Mouse (Mus musculus) forebrain, embryonic 12.5 days (tissue): ENCODE results near the gene Crls1. TPM values are rescaled to one million over a fixed set of nuclear protein-coding genes. Genes with fewer than 3 reads are reported as not detected.

Experiments used
- ATAC-seq: fragments of 200-750 bp; cut with Nextera tagmentation; 2 replicates; pipeline ENCODE4 v1.8.0; 2017; ENCODE audit warnings: moderate TSS enrichment; ENCODE audit not compliant: low FRiP score
- H3K27ac ChIP-seq: fragments of 300-500 bp; sonication (generic); 2 replicates; pipeline ENCODE4 v1.5.1; 2016; ENCODE audit warnings: mild to moderate bottlenecking
- H3K27me3 ChIP-seq: fragments of 300-500 bp; sonication (generic); 2 replicates; pipeline ENCODE4 v1.6.1; 2016; ENCODE audit warnings: mild to moderate bottlenecking
- H3K36me3 ChIP-seq: fragments of 300-500 bp; sonication (generic); replicated peaks from 2 replicates; pipeline ENCODE4 v1.6.1; 2016; ENCODE audit warnings: mild to moderate bottlenecking
- H3K4me1 ChIP-seq: fragments of 300-500 bp; sonication (generic); 2 replicates; pipeline ENCODE4 v1.6.1; 2016
- H3K4me2 ChIP-seq: fragments of 300-500 bp; sonication (generic); 2 replicates; pipeline ENCODE4 v1.6.1; 2016; ENCODE audit warnings: mild to moderate bottlenecking, moderate library complexity
- H3K4me3 ChIP-seq: fragments of 300-500 bp; sonication (generic); replicated peaks from 2 replicates; pipeline ENCODE4 v1.5.1; 2016; ENCODE audit warnings: mild to moderate bottlenecking
- H3K9ac ChIP-seq: fragments of 300-500 bp; sonication (generic); 2 replicates; pipeline ENCODE4 v1.6.1; 2016; ENCODE audit warnings: mild to moderate bottlenecking
- H3K9me3 ChIP-seq: fragments of 300-500 bp; sonication (generic); 2 replicates; pipeline ENCODE4 v1.6.1; 2016
- WGBS: fragments of 180-500 bp; shearing (Covaris S2); methylation state at CpG from one replicate; pipeline ENCODE4 v1.1.7; 2016; 5-methylcytosine and 5-hydroxymethylcytosine counted together
- polyA plus RNA-seq: library from polyadenylated mRNA; unstranded; fragments of >200 nt; fragmentation: Nextera tagmentation; extraction: Ambion mirVana; gene quantifications from 2 replicates; pipeline ENCODE4 v1.2.1, GENCODE M21; 2016

Crls1 gene
- polyA plus RNA-seq, 1 experiment from 2014 or later: 25.7 TPM

- no peak overlapping the region for H3K27ac ChIP-seq
- no peaks in the 10 kb centered on the region for H3K9me3 ChIP-seq
- no peaks in the 10 kb centered on the region for H3K36me3 ChIP-seq
- no peak for ATAC-seq
- H3K27me3 ChIP-seq: peaks cover 10% of the 10 kb centered on the region; the same call in 1 of the 2 replicates
- no peaks in the 10 kb centered on the region for H3K4me1 ChIP-seq
- no peak overlapping the region for H3K9ac ChIP-seq
- no peak overlapping the region for H3K4me2 ChIP-seq
- H3K4me3 ChIP-seq: no peak overlapping the region
- 80% methylated on average over 1 of the region's 1 CpGs for WGBS
Observed at GRCm38 (mm10) chr2:132900596-132900995, 54.1 kb downstream of the Crls1 start.

DNA sequence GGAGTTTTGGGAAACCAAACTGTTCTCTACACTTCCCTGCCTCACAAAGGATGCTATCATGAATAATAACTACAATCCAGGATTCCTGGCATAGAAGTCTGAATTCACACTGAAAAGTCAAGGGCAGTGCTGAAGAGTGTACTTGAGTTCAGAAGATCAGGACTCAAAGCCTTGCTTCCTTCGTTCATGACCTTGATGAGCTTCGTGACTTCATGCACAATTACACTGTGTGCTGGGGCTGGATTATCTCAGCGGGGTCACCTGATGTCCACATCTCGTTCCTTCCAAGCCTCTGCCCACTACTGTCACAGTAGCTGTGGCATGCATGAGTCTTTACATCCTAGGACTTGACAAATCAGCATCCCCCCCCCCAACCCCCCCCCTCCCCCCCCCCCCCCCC lies 55.2 kb downstream of the Crls1 start:
- no peaks in the 10 kb centered on the region for H3K9me3 ChIP-seq
- 66% methylated on average over 4 of the region's 4 CpGs for WGBS
- H3K9ac ChIP-seq: no peak overlapping the region
- no peak for ATAC-seq
- H3K4me3 ChIP-seq: no peak overlapping the region
- no peak overlapping the region for H3K4me2 ChIP-seq
- no peaks in the 10 kb centered on the region for H3K4me1 ChIP-seq
- H3K27ac ChIP-seq: no peak overlapping the region
- peaks cover 10% of the 10 kb centered on the region; the same call in 1 of the 2 replicates for H3K27me3 ChIP-seq
- no peaks in the 10 kb centered on the region for H3K36me3 ChIP-seq

- Histone ChIP-seq H3K9ac (no peak overlapping the region), H3K4me2 (no peak overlapping the region), H3K36me3 (no peaks in the 10 kb centered on the region), H3K27ac (no peak overlapping the region), H3K27me3 (peaks cover 10% of the 10 kb centered on the region; the same call in 1 of the 2 replicates), H3K4me1 (no peaks in the 10 kb centered on the region), H3K4me3 (no peak overlapping the region), H3K9me3 (no peaks in the 10 kb centered on the region)
- ATAC-seq: no peak
- 82% methylated on average over 3 of the region's 4 CpGs for WGBS
Observed at GRCm38 (mm10) chr2:132902056-132902455, 55.6 kb downstream of the Crls1 start.

DNA sequence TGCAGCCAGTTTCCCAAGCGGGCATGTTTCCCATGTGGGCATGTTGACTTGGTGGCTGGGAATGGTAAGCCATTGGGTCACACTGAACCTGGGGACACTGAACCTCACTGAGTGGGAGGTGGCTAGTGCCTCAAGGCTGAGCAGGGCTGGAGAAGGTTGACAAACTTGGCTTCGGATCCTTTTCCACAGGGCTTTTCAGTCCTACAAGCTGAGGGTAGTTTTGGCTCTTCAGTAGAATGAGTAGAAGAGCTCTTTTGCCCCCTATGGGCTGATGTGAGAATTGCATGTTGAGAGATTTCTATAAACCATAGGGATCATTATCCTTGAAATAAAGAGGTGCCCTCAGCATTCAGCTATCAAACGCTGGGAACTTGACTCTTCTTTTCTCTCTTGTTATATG lies 57.0 kb downstream of the Crls1 start:
- peak; percentile 58; the same call in 1 of the 2 replicates for ATAC-seq
- Histone ChIP-seq H3K27me3 (peaks cover 10% of the 10 kb centered on the region; the same call in 1 of the 2 replicates), H3K4me2 (no peak overlapping the region), H3K9me3 (no peaks in the 10 kb centered on the region), H3K9ac (no peak overlapping the region), H3K36me3 (no peaks in the 10 kb centered on the region), H3K27ac (no peak overlapping the region), H3K4me3 (no peak overlapping the region), H3K4me1 (no peaks in the 10 kb centered on the region)
- WGBS: 34% methylated on average over 3 of the region's 3 CpGs

DNA sequence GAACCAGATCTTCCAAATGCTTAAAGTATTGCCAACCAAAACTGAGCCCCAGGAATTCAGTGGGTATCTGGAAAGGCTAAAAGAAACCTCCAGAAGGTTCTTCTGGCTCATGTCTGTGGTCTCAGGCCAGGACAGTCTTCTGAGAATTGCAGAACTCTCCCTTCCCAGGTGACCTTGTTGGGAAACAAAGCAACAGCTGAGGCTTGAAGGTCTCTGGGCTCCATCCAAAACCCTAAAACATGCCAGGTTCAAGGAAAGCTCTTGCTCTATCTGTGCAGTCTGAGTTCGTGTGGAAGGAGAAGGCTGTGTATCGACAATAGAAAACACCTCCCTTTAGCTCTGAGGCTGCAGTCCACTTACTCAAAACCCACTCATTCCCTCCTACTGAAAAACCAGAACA lies 58.5 kb downstream of the Crls1 start:
- WGBS: 75% methylated on average over 2 of the region's 2 CpGs
- Histone ChIP-seq H3K27me3 (peaks cover 13% of the 10 kb centered on the region; the same call in 1 of the 2 replicates), H3K27ac (no peak overlapping the region), H3K4me3 (no peak overlapping the region), H3K4me1 (no peaks in the 10 kb centered on the region), H3K9me3 (no peaks in the 10 kb centered on the region), H3K9ac (no peak overlapping the region), H3K36me3 (no peaks in the 10 kb centered on the region), H3K4me2 (no peak overlapping the region)
- no peak for ATAC-seq

GRCm38 (mm10) chr2:132906763-132907162 lies 60.3 kb downstream of the Crls1 start:
- Histone ChIP-seq H3K4me1 (no peaks in the 10 kb centered on the region), H3K4me2 (no peak overlapping the region), H3K36me3 (no peaks in the 10 kb centered on the region), H3K27me3 (peaks cover 13% of the 10 kb centered on the region; the same call in 1 of the 2 replicates), H3K9me3 (no peaks in the 10 kb centered on the region), H3K27ac (no peak overlapping the region), H3K4me3 (no peak overlapping the region), H3K9ac (no peak overlapping the region)
- WGBS: 34% methylated on average over 8 of the region's 8 CpGs
- ATAC-seq: no peak

- 81% methylated on average over 1 of the region's 1 CpGs for WGBS
- H3K4me2 ChIP-seq: no peak overlapping the region
- no peak for ATAC-seq
Observed at GRCm38 (mm10) chr2:132914785-132915184, 68.3 kb downstream of the Crls1 start.

More at GRCm38 (mm10) chr2:132914785-132915184, 68.3 kb downstream of the Crls1 start:
- H3K9me3 ChIP-seq: no peaks in the 10 kb centered on the region
- H3K27me3 ChIP-seq: no peaks in the 10 kb centered on the region
- no peak overlapping the region for H3K27ac ChIP-seq
- no peak overlapping the region for H3K9ac ChIP-seq
- H3K36me3 ChIP-seq: no peaks in the 10 kb centered on the region
- H3K4me3 ChIP-seq: no peak overlapping the region
- H3K4me1 ChIP-seq: no peaks in the 10 kb centered on the region

Other genes starting within 250 kb of the Crls1 start
- gene Shld1, start 159.7 kb upstream of the Crls1 start, polyA plus RNA-seq: 17.3 and 19.7 TPM in 2 replicates
- gene Chgb, start 65.4 kb upstream of the Crls1 start, polyA plus RNA-seq: 18.5 and 19.4 TPM in 2 replicates
- gene Trmt6, start 30.6 kb upstream of the Crls1 start, polyA plus RNA-seq: 38.0 and 38.2 TPM in 2 replicates
- gene Mcm8, start 30.5 kb upstream of the Crls1 start, polyA plus RNA-seq: 20.7 and 23.5 TPM in 2 replicates
- gene Lrrn4, start 34.2 kb downstream of the Crls1 start, polyA plus RNA-seq: 0.08 and 0.10 TPM in 2 replicates
- gene Fermt1, start 99.2 kb downstream of the Crls1 start, polyA plus RNA-seq: 0.83 and 0.92 TPM in 2 replicates